ENCODE assay signal across 8 mouse cellular contexts in genomic region chr1:131096132-131096695, GRCm38 (mm10). TPM values are rescaled to one million over a fixed set of nuclear protein-coding genes. Genes with fewer than 3 reads are reported as not detected.
DNase-seq lines count a peak whose midpoint lies in the region; ATAC-seq and TF ChIP-seq lines count a peak whose summit lies in the region.

No protein-coding gene starts in this region.

- intact Hi-C loops in gastrocnemius, adult 2 months (cut with DNase I), result loop anchor here (5.0 kb wide), 1 partner anchor 34 kb away; no protein-coding TSS in a partner anchor
- intact Hi-C loops in gastrocnemius, postnatal 36 days (cut with DNase I), result loop anchor here (5.0 kb wide), 1 partner anchor 34 kb away; no protein-coding TSS in a partner anchor

- no peak for DNase-seq in gastrocnemius, adult 2 months
- DNase-seq in gastrocnemius, postnatal 36 days, result no peak
- peak; percentile 52 for DNase-seq in lung, postnatal 25 days (ENCODE audit: low spot score)
- no peak for DNase-seq in adrenal gland, adult 2 months
- DNase-seq in ovary, postnatal 36 days (ENCODE audit: low spot score), result no peak
- DNase-seq in layer of hippocampus, postnatal 14 days (ENCODE audit: low spot score in 2 of 2), result no peak

- no peak for ATAC-seq in forebrain, embryonic 16.5 days

- no peaks in the 10 kb centered on the region for H3K27me3 ChIP-seq in C2C12 (ENCODE audit: control insufficient read depth, insufficient read depth, insufficient read length)
- H3K27me3 ChIP-seq in forebrain, embryonic 16.5 days (replicated peaks; ENCODE audit: control insufficient read depth, insufficient read depth, low read length), result no peaks in the 10 kb centered on the region

- H3K4me3 ChIP-seq in gastrocnemius, adult 2 months, result peak overlapping the region; percentile 99
- peak overlapping the region; percentile 86 for H3K4me3 ChIP-seq in C2C12 (ENCODE audit: insufficient read depth, poor library complexity, severe bottlenecking)
- H3K4me3 ChIP-seq in forebrain, embryonic 16.5 days (replicated peaks; ENCODE audit: low read length), result peak overlapping the region; percentile 86

- WGBS in forebrain, embryonic 16.5 days, result 16% methylated on average over 9 of the region's 9 CpGs

- H3K27ac ChIP-seq in gastrocnemius, adult 2 months, result peak overlapping the region; percentile 93
- H3K27ac ChIP-seq in forebrain, embryonic 16.5 days (ENCODE audit: low read length), result peak overlapping the region; percentile 78; the same call in 1 of the 2 replicates

- no peaks in the 10 kb centered on the region for H3K9me3 ChIP-seq in forebrain, embryonic 16.5 days (ENCODE audit: control insufficient read depth, low read length)

- H3K9ac ChIP-seq in forebrain, embryonic 16.5 days (replicated peaks; ENCODE audit: low read depth, low read length), result peak overlapping the region; percentile 89

- peaks cover 30% of the 10 kb centered on the region for H3K4me1 ChIP-seq in forebrain, embryonic 16.5 days (replicated peaks; ENCODE audit: control insufficient read depth, insufficient read depth, low read length)

- no peak for TF ChIP-seq CTCF in gastrocnemius, adult 2 months (IDR thresholded peaks at IDR 0.05)
- TF ChIP-seq CTCF in C2C12 (IDR thresholded peaks at IDR 0.05; ENCODE audit: control insufficient read depth, insufficient read depth, insufficient read length), result no peak

- H3K4me2 ChIP-seq in forebrain, embryonic 16.5 days (ENCODE audit: low read length), result peak overlapping the region; percentile 53

- H3K36me3 ChIP-seq in C2C12 (ENCODE audit: control insufficient read depth, insufficient read depth), result no peaks in the 10 kb centered on the region
- no peaks in the 10 kb centered on the region for H3K36me3 ChIP-seq in forebrain, embryonic 16.5 days (ENCODE audit: control insufficient read depth, insufficient read depth)

- peaks cover 64% of the 10 kb centered on the region for H3K79me2 ChIP-seq in C2C12 (ENCODE audit: control insufficient read depth, insufficient read depth)

- H3K79me3 ChIP-seq in C2C12 (ENCODE audit: low read depth), result peaks cover 56% of the 10 kb centered on the region

- H3ac ChIP-seq in C2C12 (ENCODE audit: control insufficient read depth, insufficient read length, low read depth), result peak overlapping the region; percentile 84

TF ChIP-seq in C2C12, 6 proteins besides CTCF, POLR2A, EP300 and RAD21:
- TF ChIP-seq MYOD1 (IDR thresholded peaks at IDR 0.05; ENCODE audit: control insufficient read depth, insufficient read length, low read depth), result no peak
- TF ChIP-seq MYOG (IDR thresholded peaks at IDR 0.05; ENCODE audit: control insufficient read depth, extremely low read depth, insufficient read length), result no peak
- TF ChIP-seq USF1 (IDR thresholded peaks at IDR 0.05; ENCODE audit: low read depth), result no peak
- TF ChIP-seq MAX (IDR thresholded peaks at IDR 0.05), result no peak
- TF ChIP-seq CEBPB (IDR thresholded peaks at IDR 0.05; ENCODE audit: low read depth), result no peak
- no peak for TF ChIP-seq FOSL1 (IDR thresholded peaks at IDR 0.05; ENCODE audit: insufficient read depth, low read length, poor library complexity, severe bottlenecking)

RNA-seq across cellular contexts. Expression of gene Mapkapk2, which starts 1.4 kb away (rescaled TPM):
- total RNA-seq in gastrocnemius, adult 2 months (2021), result 100 to 1,000 TPM; 203 to 251 TPM
- 100 to 1,000 TPM; 214 to 237 TPM for total RNA-seq in gastrocnemius, postnatal 36 days (2021)
- 87.0 TPM for polyA plus RNA-seq in C2C12 (2012; fragmentation: generic; extraction: Trizol)
- polyA plus RNA-seq in forebrain, embryonic 16.5 days (2015; fragmentation: Nextera tagmentation; extraction: Ambion mirVana), result 19.9 and 23.0 TPM in 2 replicates
- 100 to 1,000 TPM; 161 to 176 TPM for total RNA-seq in adrenal gland, adult 2 months (2021)
- 130 and 132 TPM in 2 replicates for polyA plus RNA-seq in adrenal gland, adult 2 months (2012; rRNA removed)
- total RNA-seq in layer of hippocampus, postnatal 14 days (2021), result 10 to 100 TPM; 26.1 to 30.4 TPM

RNA-seq across cellular contexts. Expression of gene Dyrk3, which starts 41.9 kb away (rescaled TPM):
- total RNA-seq in gastrocnemius, adult 2 months (2021), result not detected
- total RNA-seq in gastrocnemius, postnatal 36 days (2021), result not detected
- 5.0 TPM for polyA plus RNA-seq in C2C12 (2012; fragmentation: generic; extraction: Trizol)
- polyA plus RNA-seq in forebrain, embryonic 16.5 days (2015; fragmentation: Nextera tagmentation; extraction: Ambion mirVana), result 19.5 and 20.7 TPM in 2 replicates
- total RNA-seq in adrenal gland, adult 2 months (2021), result 1 to 10 TPM; 5.6 to 7.3 TPM
- 2.3 and 3.2 TPM in 2 replicates for polyA plus RNA-seq in adrenal gland, adult 2 months (2012; rRNA removed)
- total RNA-seq in layer of hippocampus, postnatal 14 days (2021), result 10 to 100 TPM; 13.3 to 14.2 TPM

RNA-seq across cellular contexts. Expression of gene Eif2d, which starts 56.8 kb away (rescaled TPM):
- 10 to 100 TPM; 26.2 to 29.2 TPM for total RNA-seq in gastrocnemius, adult 2 months (2021)
- total RNA-seq in gastrocnemius, postnatal 36 days (2021), result 10 to 100 TPM; 25.9 to 29.5 TPM
- polyA plus RNA-seq in C2C12 (2012; fragmentation: generic; extraction: Trizol), result 33.3 TPM
- polyA plus RNA-seq in forebrain, embryonic 16.5 days (2015; fragmentation: Nextera tagmentation; extraction: Ambion mirVana), result 64.1 and 64.4 TPM in 2 replicates
- 10 to 100 TPM; 40.0 to 41.8 TPM for total RNA-seq in adrenal gland, adult 2 months (2021)
- 27.5 and 29.7 TPM in 2 replicates for polyA plus RNA-seq in adrenal gland, adult 2 months (2012; rRNA removed)
- 10 to 100 TPM; 38.8 to 39.2 TPM for total RNA-seq in layer of hippocampus, postnatal 14 days (2021)

Comparison
In these comparisons a context has a peak if more than half of its experiments do, and no peak if none do; other contexts are left out.
1. RNA of gene Mapkapk2, which starts 1.4 kb away (total RNA-seq): 203 to 251 TPM in gastrocnemius, adult 2 months, 214 to 237 TPM in gastrocnemius, postnatal 36 days and 161 to 176 TPM in adrenal gland, adult 2 months; 26.1 to 30.4 TPM in layer of hippocampus, postnatal 14 days; every median in the first group is over 4 times any median in the second.
2. RNA of gene Dyrk3, which starts 41.9 kb away (total RNA-seq): 13.3 to 14.2 TPM in layer of hippocampus, postnatal 14 days and 5.6 to 7.3 TPM in adrenal gland, adult 2 months; not detected in gastrocnemius, postnatal 36 days and not detected in gastrocnemius, adult 2 months; every median in the first group is over 4 times any median in the second.
3. Peak in every context shown above with its lines, with median percentiles within 50 percentile points of each other: H3K4me3 ChIP-seq.